Mouse (Mus musculus) neutrophil, adult 5-6 weeks (primary cell): ENCODE data around the gene Vamp2. TPM values are rescaled to one million over a fixed set of nuclear protein-coding genes. Genes with fewer than 3 reads are reported as not detected.

Experiments
- ATAC-seq: fragments of 151-379, 151-347 bp; 2 replicates; pipeline ENCODE4 v1.8.0; 2017; ENCODE audit warnings: mild to moderate bottlenecking, moderate TSS enrichment; ENCODE audit not compliant: insufficient number of reproducible peaks, poor library complexity, low FRiP score, severe bottlenecking; ENCODE audit errors: extremely low read depth
- total RNA-seq: library from RNA; stranded (forward); fragments of 200-1000 nt; gene quantifications from 2 replicates; pipeline ENCODE4 v1.2.3, GENCODE M21; 2017

Vamp2 gene
- total RNA-seq, result 108 and 111 TPM in 2 replicates

DNA sequence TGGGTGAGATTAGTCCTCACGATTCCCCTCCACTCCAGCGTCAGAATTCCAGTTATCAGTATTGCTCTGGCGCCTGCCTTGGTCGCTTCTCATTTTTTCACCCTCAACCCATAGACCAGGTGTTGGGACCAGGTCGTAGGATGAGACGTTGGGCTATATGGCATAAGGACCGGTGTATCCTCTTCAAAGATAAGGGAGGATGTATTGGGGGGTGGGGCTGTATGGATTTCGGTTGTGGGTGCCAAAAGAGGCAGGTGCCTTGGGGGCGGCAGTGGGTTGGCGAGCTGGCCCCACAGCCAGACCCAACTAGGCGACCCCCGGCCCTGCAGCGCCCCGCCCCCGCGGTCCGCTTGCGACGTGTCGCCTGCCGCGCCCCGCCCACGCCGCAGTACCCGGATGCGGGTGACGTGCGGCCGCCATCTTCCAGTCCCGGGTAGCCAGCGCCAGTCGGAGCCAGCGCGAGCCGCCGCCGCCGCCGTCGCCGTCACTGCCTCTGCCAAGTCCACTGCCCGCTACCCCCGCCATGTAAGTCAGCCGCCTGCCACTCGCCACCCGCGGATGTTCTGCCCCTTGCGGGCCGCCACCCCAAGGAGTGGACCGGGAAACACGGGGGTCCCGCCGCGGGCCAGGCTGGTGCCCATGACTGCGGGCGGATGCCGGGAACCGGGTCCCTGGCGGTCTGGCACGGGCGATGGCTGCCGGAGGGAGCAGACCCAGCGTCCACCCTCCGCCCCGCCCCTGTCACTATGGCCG, at the start of gene Vamp2:
Gene Vamp2 (plus strand): TSS at position 388 of the 753 bp plus-strand sequence.
- ATAC-seq, result peak; percentile 59

DNA sequence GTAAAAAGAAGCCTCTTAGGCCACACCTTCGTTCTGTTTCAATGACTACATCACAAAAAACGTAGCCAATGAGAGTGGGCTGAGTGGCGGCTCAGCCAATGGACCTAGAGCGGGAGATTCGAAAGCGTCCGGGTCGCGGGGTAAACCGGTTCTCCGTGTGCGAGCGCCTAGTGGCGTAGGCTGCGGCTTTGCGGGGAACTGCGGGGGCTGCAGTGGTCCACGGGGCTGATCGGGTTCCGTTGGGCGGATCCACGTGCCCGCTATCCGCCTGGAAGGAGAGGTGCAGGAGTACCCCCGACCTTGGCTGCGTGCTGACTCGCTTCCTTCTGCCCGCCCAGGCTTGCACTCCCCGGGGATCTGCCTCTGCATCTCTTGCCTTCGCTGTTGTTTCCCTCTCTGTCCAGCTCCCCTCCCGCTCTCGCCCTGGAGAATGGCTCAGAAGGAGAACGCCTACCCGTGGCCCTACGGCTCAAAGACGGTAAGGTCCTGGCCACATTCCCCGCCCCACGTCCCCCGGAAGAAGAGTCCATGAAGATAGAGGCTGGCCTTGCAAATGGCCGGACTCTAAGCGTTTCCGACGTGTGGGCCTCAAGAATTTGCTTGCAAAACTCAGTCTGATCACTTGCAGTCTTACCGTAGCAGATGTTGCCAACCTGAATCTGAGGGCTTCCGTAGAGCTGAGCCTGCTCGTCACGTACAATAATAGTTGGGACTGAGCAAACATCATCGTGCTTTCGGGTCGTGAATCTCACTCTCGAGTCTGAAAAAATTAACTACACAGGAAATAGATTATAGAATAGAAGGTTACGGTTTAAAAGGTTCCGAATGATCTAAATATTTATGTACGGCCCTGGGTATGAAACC, 42.5 kb upstream of the Vamp2 start, which contains the start of gene Aurkb:
Gene Aurkb (plus strand): TSS at position 117 of the 864 bp plus-strand sequence.
- ATAC-seq, result peak; percentile 83

GRCm38 (mm10) chr11:69046395-69046774, 41.9 kb upstream of the Vamp2 start:
- no peak for ATAC-seq

DNA sequence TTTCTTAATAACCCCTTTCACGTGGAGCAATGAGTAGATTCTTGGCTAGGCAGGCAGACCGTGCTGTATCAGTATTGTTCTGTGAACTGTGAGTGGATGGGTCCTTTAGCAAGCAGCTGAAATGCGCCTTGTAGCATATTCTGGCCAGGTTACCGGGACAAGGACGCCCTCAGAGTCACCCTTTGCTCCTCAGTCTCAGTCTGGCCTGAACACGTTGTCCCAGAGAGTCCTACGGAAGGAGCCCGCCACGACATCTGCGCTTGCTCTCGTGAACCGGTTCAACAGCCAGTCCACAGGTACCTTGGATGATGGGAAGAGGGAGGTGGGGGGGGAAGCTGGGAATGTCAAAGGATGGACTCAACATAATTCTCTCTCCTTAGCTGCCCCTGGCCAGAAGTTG, 40.7 kb upstream of the Vamp2 start:
- no peak for ATAC-seq

- no peak for ATAC-seq
These were observed 40.1 kb upstream of the Vamp2 start for GRCm38 (mm10) chr11:69048151-69048550.

GRCm38 (mm10) chr11:69050748-69051147, 37.5 kb upstream of the Vamp2 start:
- ATAC-seq, result no peak

GRCm38 (mm10) chr11:69051771-69052170, 36.5 kb upstream of the Vamp2 start:
- no peak for ATAC-seq

DNA sequence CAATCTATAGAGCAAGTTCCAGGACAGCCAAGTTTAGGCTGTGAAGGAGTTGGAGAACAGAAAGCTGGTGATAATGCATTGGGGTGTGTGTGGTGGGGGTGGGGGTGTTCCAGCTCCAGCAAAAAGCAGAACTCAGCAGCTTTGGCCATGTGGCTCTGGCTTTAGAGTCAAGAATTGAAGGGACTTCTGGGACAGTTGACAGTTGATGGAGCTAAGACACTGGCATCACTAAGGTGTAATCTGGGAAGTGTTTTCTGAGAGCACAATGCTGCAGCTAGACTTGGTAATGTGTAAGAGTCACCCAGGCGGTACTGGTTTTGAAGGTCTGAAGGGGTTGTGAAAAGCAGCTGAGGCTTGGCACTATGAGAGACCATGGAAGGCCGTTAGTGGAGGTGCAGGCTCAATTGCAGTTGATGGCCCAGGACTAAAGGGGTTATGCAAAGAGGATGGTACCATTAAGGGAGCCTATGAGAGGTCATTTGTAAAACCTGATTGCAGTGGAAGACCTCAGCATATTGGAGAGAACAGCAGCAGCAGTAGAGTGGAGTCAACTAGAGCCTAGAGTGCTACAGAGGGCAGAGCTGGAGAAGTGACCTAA, 35.4 kb upstream of the Vamp2 start:
- no peak for ATAC-seq

- ATAC-seq, result no peak
These were observed 34.4 kb upstream of the Vamp2 start for GRCm38 (mm10) chr11:69053848-69054247.

DNA sequence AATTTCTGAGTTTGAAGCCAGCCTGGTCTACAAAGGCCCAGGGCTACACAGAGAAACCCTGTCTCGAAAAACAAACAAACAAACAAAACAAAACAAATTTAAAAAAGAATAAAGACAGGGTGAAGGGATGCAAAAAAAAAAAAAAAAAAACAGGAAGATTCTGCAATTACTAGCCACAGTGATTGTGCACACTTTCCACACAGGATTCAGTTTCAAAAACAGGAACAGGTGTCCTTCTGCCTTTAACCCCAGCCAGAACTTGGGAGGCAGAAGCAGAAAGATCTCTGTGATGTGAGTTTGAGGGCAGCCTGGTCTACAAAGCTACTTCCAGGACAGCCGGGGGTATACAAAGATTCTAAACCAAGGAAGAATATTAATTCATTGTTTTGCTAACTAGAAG, 30.0 kb upstream of the Vamp2 start:
- no peak for ATAC-seq

- ATAC-seq, result no peak
These were observed 29.4 kb upstream of the Vamp2 start for GRCm38 (mm10) chr11:69058729-69059356.

GRCm38 (mm10) chr11:69059357-69059974, 28.8 kb upstream of the Vamp2 start, which contains the start of gene Borcs6:
TSS of gene Borcs6 (plus strand) at chr11:69059717.
- ATAC-seq, result peak; percentile 88

GRCm38 (mm10) chr11:69059975-69060411, 28.3 kb upstream of the Vamp2 start:
- ATAC-seq, result no peak

GRCm38 (mm10) chr11:69060448-69061254, 27.6 kb upstream of the Vamp2 start:
- no peak for ATAC-seq

- ATAC-seq, result no peak
These were observed 26.9 kb upstream of the Vamp2 start for GRCm38 (mm10) chr11:69061255-69061912.

- no peak for ATAC-seq
These were observed 26.0 kb upstream of the Vamp2 start for GRCm38 (mm10) chr11:69062194-69062760.

GRCm38 (mm10) chr11:69062761-69063224, 25.5 kb upstream of the Vamp2 start:
- peak; percentile 11 for ATAC-seq
